Mouse (Mus musculus) liver, postnatal 0 days (tissue): Measurements from ENCODE around the gene Pfkl. TPM values are rescaled to one million over a fixed set of nuclear protein-coding genes. Genes with fewer than 3 reads are reported as not detected.
"Not testable (repeated sequence)": the region's sequence is repeated elsewhere in the genome, so short reads cannot be mapped to it uniquely, and the experiment has no call there.

Experiments used
- ATAC-seq: fragments of 200-750 bp; cut with Nextera tagmentation; 2 replicates; pipeline ENCODE4 v1.8.0; 2017; ENCODE audit warnings: mild to moderate bottlenecking, moderate library complexity
- DNase-seq: peaks from one replicate; pipeline ENCODE4 v3.0.0-alpha.2; 2016
- H3K27ac ChIP-seq: fragments of 300-500 bp; sonication (generic); 2 replicates; pipeline ENCODE4 v1.5.1; 2014; ENCODE audit warnings: antibody characterized with exemption, moderate library complexity, mild to moderate bottlenecking, low read depth
- H3K27me3 ChIP-seq: fragments of 300-500 bp; sonication (generic); 2 replicates; pipeline ENCODE4 v1.6.1; 2014; ENCODE audit warnings: low read length, control low read depth, mixed read lengths; ENCODE audit not compliant: insufficient read depth
- H3K36me3 ChIP-seq: fragments of 300-500 bp; sonication (generic); replicated peaks from 2 replicates; pipeline ENCODE4 v1.6.1; 2014; ENCODE audit warnings: mild to moderate bottlenecking, control low read depth, low read length, moderate library complexity, mixed read lengths; ENCODE audit not compliant: insufficient read depth
- H3K4me1 ChIP-seq: fragments of 300-500 bp; sonication (generic); 2 replicates; pipeline ENCODE4 v1.6.1; 2014; ENCODE audit warnings: antibody characterized with exemption, mild to moderate bottlenecking, control low read depth; ENCODE audit not compliant: insufficient read depth
- H3K4me2 ChIP-seq: fragments of 300-500 bp; sonication (generic); 2 replicates; pipeline ENCODE4 v1.6.1; 2014; ENCODE audit warnings: low read depth, mild to moderate bottlenecking, low read length, moderate library complexity, mixed read lengths
- H3K4me3 ChIP-seq: fragments of 300-500 bp; sonication (generic); 2 replicates; pipeline ENCODE4 v1.5.1; 2014; ENCODE audit warnings: low read depth, low read length
- H3K9ac ChIP-seq: fragments of 300-500 bp; sonication (generic); replicated peaks from 2 replicates; pipeline ENCODE4 v1.6.1; 2014; ENCODE audit warnings: mild to moderate bottlenecking, moderate library complexity
- H3K9me3 ChIP-seq: fragments of 300-500 bp; sonication (generic); 2 replicates; pipeline ENCODE4 v1.6.1; 2016; ENCODE audit warnings: mild to moderate bottlenecking, control low read depth, low read length, mixed read lengths
- CTCF ChIP-seq: sonication (generic); IDR thresholded peaks from 2 replicates; pipeline ENCODE4 v1.5.1; 2016; ENCODE audit warnings: antibody characterized with exemption, low read depth
- EP300 ChIP-seq: IDR thresholded peaks from 2 replicates; pipeline ENCODE4 v1.6.1; 2016; ENCODE audit warnings: antibody characterized with exemption, low read depth, mild to moderate bottlenecking
- WGBS: fragments of 180-500 bp; shearing (Covaris S2); extraction: QIAGEN DNeasy Blood & Tissue Kit; methylation state at CpG from one replicate; pipeline ENCODE4 v1.1.7; 2014; ENCODE audit not compliant: insufficient replicate concordance; 5-methylcytosine and 5-hydroxymethylcytosine counted together
- polyA plus RNA-seq: library from polyadenylated mRNA; unstranded; fragments of >200 nt; fragmentation: Nextera tagmentation; extraction: Ambion mirVana; gene quantifications from 2 replicates; pipeline ENCODE4 v1.2.1, GENCODE M21; 2015

Pfkl gene
- polyA plus RNA-seq, 1 experiment from 2014 or later = 31.3 TPM

DNA sequence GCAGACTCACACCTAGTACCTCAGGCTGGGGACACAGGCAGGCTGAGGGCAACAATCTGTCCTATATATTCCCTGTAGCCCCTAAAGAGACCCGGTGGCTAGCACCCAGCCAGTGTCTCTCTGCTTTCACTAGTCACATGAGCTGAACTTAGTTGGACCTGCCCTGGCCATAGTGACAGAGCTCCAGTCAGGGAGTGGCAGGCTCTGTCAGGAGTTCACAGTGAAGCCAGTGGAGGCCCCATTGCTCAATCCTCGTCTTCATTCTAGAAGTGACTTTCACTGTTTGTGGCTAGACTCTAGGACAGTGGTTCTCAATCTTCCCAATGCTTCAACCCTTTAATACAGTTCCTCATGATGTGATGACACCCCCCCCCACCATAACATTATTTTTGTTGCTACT, 22.1 kb upstream of the Pfkl start:
- TF ChIP-seq EP300 (no peak), CTCF (no peak)
- Histone ChIP-seq H3K4me2 (no peak overlapping the region), H3K9ac (no peak overlapping the region), H3K27ac (no peak overlapping the region), H3K27me3 (no peaks in the 10 kb centered on the region), H3K36me3 (no peaks in the 10 kb centered on the region), H3K9me3 (no peaks in the 10 kb centered on the region), H3K4me1 (no peaks in the 10 kb centered on the region), H3K4me3 (no peak overlapping the region)
- ATAC-seq (peak; percentile 29; the same call in 1 of the 2 replicates), DNase-seq (no peak)
- 46% methylated on average over 2 of the region's 2 CpGs for WGBS

DNA sequence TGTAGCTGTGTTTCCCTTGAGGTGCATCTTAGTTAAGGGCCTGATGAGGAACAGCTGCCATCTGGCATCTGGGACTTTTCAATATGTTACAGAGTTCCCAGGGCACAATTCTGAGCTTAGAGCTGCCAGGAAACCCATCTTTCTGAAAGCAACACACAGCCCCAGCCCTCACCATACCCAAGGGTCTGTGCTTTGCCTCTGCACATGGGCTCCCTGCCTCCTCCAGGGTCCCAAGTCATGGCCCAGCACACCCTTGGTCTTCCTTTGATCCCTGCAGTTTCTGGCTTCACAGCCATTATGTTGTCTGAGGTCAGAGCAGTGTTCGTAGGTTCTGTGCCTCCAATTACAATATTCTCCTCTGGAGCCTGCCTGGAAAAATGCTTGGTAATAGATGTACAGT, 19.2 kb upstream of the Pfkl start:
- DNase-seq (no peak), ATAC-seq (no peak)
- Histone ChIP-seq H3K27me3 (no peaks in the 10 kb centered on the region), H3K4me3 (no peak overlapping the region), H3K4me1 (no peaks in the 10 kb centered on the region), H3K36me3 (no peaks in the 10 kb centered on the region), H3K9me3 (no peaks in the 10 kb centered on the region), H3K27ac (no peak overlapping the region), H3K4me2 (no peak overlapping the region), H3K9ac (no peak overlapping the region)
- no peak for TF ChIP-seq CTCF
- TF ChIP-seq EP300 = no peak
- 79% methylated on average over 1 of the region's 1 CpGs for WGBS

DNA sequence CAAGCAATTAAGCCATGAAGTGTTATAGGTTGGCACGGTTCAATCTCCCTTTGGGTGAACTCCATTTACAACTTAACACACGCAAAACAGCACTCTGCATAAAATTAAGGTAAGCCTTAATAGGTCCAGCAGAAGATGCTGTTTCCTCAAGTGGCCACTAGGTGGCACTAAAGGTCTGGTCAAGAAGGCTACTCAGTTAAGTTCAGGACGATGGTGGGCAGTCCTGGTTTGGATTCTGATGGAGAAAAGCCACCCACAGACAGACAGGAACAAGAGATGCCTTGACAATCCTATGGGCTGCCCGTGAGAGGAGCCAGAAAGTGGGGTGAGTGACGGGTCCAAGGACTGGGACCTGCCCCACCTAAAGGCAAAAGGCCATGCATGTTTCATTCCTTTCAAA, 18.2 kb upstream of the Pfkl start:
- Histone ChIP-seq H3K36me3 (no peaks in the 10 kb centered on the region), H3K9me3 (no peaks in the 10 kb centered on the region), H3K4me3 (no peak overlapping the region), H3K27ac (no peak overlapping the region), H3K9ac (no peak overlapping the region), H3K27me3 (no peaks in the 10 kb centered on the region), H3K4me1 (no peaks in the 10 kb centered on the region), H3K4me2 (no peak overlapping the region)
- peak; percentile 51; the same call in 1 of the 2 replicates for ATAC-seq
- peak; percentile 73 for DNase-seq
- TF ChIP-seq CTCF (peak; percentile 94), EP300 (no peak)
- 5% methylated on average over 5 of the region's 5 CpGs for WGBS

DNA sequence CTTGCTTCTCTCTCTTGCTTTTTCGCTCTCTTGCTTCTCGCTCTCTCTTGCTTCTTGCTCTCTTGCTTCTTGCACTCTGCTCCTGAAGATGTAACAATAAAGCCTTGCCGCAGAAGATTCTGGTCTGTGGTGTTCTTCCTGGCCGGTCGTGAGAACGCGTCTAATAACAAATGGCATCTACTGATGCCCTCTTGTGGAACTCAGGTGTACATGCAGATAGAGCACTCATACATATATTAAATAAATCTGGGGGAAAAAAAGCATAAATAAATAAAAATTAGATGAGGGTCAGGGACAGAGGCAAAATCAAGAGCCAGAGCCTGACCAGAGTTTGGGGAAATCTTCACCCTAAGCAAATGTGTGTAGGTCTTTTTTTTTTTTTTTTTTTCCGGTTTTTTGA, 15.6 kb upstream of the Pfkl start:
- not testable (repeated sequence) for H3K27ac ChIP-seq, H3K27me3 ChIP-seq, H3K4me1 ChIP-seq, H3K9ac ChIP-seq, DNase-seq, H3K4me2 ChIP-seq, ATAC-seq, H3K9me3 ChIP-seq, H3K4me3 ChIP-seq, H3K36me3 ChIP-seq
- WGBS = 50% methylated on average over 6 of the region's 8 CpGs
- TF ChIP-seq CTCF = peak; percentile 62

DNA sequence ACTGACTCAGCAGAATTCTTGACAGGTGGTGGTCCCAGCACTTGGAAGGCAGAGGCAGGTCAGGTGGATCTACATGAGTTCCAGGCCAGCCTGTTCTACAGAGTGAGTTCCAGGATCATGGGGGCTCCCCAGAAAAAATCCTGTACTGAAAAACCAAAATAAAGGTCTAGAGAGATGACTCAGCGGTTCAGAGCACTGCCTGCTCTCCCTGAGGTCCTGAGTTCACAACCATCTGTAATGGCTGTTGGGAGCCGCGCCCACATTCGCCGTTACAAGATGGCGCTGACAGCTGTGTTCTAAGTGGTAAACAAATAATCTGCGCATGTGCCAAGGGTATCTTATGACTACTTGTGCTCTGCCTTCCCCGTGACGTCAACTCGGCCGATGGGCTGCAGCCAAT, 10.1 kb upstream of the Pfkl start:
- DNase-seq, H3K4me2 ChIP-seq, H3K27me3 ChIP-seq, H3K4me1 ChIP-seq, H3K9me3 ChIP-seq, H3K4me3 ChIP-seq, ATAC-seq, H3K27ac ChIP-seq, H3K9ac ChIP-seq, H3K36me3 ChIP-seq: not testable (repeated sequence)
- WGBS = 87% methylated on average over 6 of the region's 11 CpGs

DNA sequence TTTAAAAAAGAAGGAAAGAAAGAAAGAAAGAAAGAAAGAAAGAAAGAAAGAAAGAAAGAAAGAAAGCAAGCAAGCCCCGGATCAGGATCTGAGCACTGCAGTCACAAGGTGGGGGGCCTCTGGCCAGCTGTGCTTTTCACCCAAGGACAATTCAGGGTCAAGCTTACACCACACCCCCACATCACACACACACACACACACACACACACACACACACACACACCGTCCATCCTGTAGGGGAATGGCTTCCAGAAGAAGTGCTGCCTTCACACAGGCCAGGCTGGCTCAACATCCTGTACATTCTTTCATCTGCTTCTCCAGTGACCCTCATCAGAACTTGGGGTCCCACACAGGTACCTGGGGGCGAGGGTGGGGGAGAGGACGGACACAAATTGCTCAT, 9.4 kb upstream of the Pfkl start:
- no peak for DNase-seq
- peak overlapping the region; percentile 57; the same call in 1 of the 2 replicates for H3K4me2 ChIP-seq
- H3K4me3 ChIP-seq = no peak overlapping the region
- no peaks in the 10 kb centered on the region for H3K9me3 ChIP-seq
- peak; percentile 19; the same call in 1 of the 2 replicates for ATAC-seq
- TF ChIP-seq CTCF (no peak), EP300 (no peak)
- 0 out of 2 replicates have a peak, but pooled peaks cover 2% of the 10 kb centered on the region for H3K4me1 ChIP-seq
- no peak overlapping the region for H3K9ac ChIP-seq
- WGBS = 79% methylated on average over 4 of the region's 4 CpGs
- no peaks in the 10 kb centered on the region for H3K36me3 ChIP-seq
- no peaks in the 10 kb centered on the region for H3K27me3 ChIP-seq
- no peak overlapping the region for H3K27ac ChIP-seq

DNA sequence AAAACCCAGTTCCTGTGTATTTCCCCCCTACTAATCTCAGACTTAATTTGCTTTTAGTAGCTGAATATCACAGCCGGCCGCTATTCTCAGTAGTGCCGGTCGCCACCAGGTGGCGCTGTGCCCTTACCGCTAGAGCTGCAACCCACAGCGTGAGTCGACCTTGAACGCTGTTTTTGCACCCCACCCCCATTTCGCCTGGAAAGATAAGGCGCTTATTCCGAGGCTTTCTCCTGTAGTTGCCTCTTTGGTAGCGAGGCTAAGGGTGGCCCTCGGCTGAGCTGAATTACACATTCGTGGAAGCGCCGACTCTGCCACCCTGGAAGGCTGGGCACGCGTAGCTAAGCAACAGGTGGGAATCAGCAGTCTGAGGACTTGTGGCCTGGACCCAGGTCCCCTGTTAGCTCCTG, 8.9 kb upstream of the Pfkl start:
- Histone ChIP-seq H3K4me1 (0 out of 2 replicates have a peak, but pooled peaks cover 2% of the 10 kb centered on the region), H3K27ac (no peak overlapping the region), H3K4me2 (peak overlapping the region; percentile 57), H3K9me3 (no peaks in the 10 kb centered on the region), H3K4me3 (peak overlapping the region; percentile 13), H3K9ac (0 out of 2 replicates have a peak overlapping the region, but pooled peaks have one; percentile 17), H3K27me3 (no peaks in the 10 kb centered on the region), H3K36me3 (no peaks in the 10 kb centered on the region)
- peak; percentile 97 for TF ChIP-seq CTCF
- no peak for TF ChIP-seq EP300
- WGBS = 14% methylated on average over 19 of the region's 19 CpGs
- peak; percentile 83 for ATAC-seq
- DNase-seq = peak; percentile 88
